Comparison of ENCODE assay signal across 8 mouse cellular contexts in the genomic region with DNA sequence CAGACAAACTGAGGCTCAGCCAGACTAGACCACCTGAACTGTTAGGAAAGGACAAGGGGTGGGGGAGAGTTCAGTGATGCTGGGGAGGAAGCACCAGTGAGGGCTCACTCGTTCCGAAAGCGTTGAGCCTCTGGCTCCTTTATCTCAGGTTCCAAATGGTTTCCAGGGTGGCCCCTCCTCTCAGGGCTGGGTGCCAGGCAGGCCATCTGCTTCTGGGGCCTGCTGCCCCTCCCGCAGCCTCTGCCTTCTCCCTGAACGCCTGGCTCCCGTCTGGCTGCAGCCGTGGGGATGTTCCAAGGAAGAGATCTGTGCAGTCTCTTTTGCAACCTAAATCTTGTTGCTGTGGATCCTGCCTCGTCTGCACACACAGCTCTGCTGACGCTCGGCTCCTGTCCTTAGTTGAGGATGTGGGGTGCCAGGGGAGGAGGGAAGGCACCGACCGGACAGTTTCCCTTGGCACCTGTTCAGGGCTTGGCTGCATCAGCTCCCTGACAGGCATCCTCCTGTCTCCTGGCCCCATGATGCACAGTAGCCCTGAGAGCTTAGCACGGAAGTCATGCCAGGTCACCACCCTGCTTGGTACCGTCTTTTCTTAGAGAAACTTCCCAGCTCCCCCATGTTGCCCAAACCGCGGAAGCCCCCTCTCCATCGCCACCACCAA. TPM values are rescaled to one million over a fixed set of nuclear protein-coding genes. Genes with fewer than 3 reads are reported as not detected.
DNase-seq lines count a peak whose midpoint lies in the region; ATAC-seq and TF ChIP-seq lines count a peak whose summit lies in the region.

No protein-coding gene starts in this region.

- no peak overlapping the region for H3K4me2 ChIP-seq in myocyte (ENCODE audit: low read depth)

- H3K36me3 ChIP-seq in limb, embryonic 10.5 days = no peaks in the 10 kb centered on the region
- H3K36me3 ChIP-seq in myocyte (ENCODE audit: control insufficient read depth, insufficient read depth) = no peaks in the 10 kb centered on the region
- H3K36me3 ChIP-seq in thymus, adult 2 months (ENCODE audit: control insufficient read depth, insufficient read depth, low read length) = no peaks in the 10 kb centered on the region

- WGBS in limb, embryonic 10.5 days = 62% methylated on average over 17 of the region's 17 CpGs
- WGBS in thymus, adult 2 months = 88% methylated on average over 17 of the region's 17 CpGs

- H3K27ac ChIP-seq in limb, embryonic 10.5 days = peak overlapping the region; percentile 19; the same call in 1 of the 2 replicates
- no peak overlapping the region for H3K27ac ChIP-seq in thymus, adult 2 months (ENCODE audit: control insufficient read depth, insufficient read depth, low read length)

- no peak for TF ChIP-seq POLR2A in myocyte (IDR thresholded peaks at IDR 0.05; ENCODE audit: insufficient read length, low read depth)
- TF ChIP-seq POLR2A in thymus, adult 2 months (IDR thresholded peaks at IDR 0.05; ENCODE audit: control insufficient read depth, extremely low read depth, insufficient read depth, low read length, poor library complexity) = no peak

- no peaks in the 10 kb centered on the region for H3K79me2 ChIP-seq in myocyte (ENCODE audit: control insufficient read depth, insufficient read depth)

- H3K27me3 ChIP-seq in limb, embryonic 10.5 days (ENCODE audit: low read depth, poor library complexity, severe bottlenecking) = 0 out of 2 replicates have a peak, but pooled peaks cover 10% of the 10 kb centered on the region
- H3K27me3 ChIP-seq in myocyte (ENCODE audit: control insufficient read depth, insufficient read depth, insufficient read length) = no peaks in the 10 kb centered on the region
- no peaks in the 10 kb centered on the region for H3K27me3 ChIP-seq in thymus, adult 2 months (ENCODE audit: control insufficient read depth, insufficient read depth, low read length)

- peak; percentile 40 to 45 for DNase-seq in adrenal gland, postnatal 4 days (ENCODE audit: low spot score in 2 of 2)
- DNase-seq in heart, adult 11 months = peak; percentile 99
- DNase-seq in kidney, adult 18-20 months = peak; percentile 56
- DNase-seq in limb, embryonic 10.5 days (ENCODE audit: low spot score) = no peak
- peak; percentile 77 for DNase-seq in telencephalon, adult 2 months (ENCODE audit: low read depth, low spot score)
- no peak for DNase-seq in thymus, adult 2 months

- ATAC-seq in common myeloid progenitor, adult 5-6 weeks (replicated peaks; ENCODE audit: low read depth, poor library complexity, severe bottlenecking) = peak; percentile 54

- no peak for TF ChIP-seq CTCF in thymus, adult 2 months (IDR thresholded peaks at IDR 0.05; ENCODE audit: borderline replicate concordance, control insufficient read depth, extremely low read depth, insufficient read depth, low read length, poor library complexity)

- H3ac ChIP-seq in myocyte (ENCODE audit: control insufficient read depth, insufficient read length) = no peak overlapping the region

- peaks cover 11% of the 10 kb centered on the region for H3K4me1 ChIP-seq in limb, embryonic 10.5 days
- peaks cover 13% of the 10 kb centered on the region for H3K4me1 ChIP-seq in thymus, adult 2 months (replicated peaks; ENCODE audit: control insufficient read depth, insufficient read depth, low read length)

- H3K9me3 ChIP-seq in limb, embryonic 10.5 days (replicated peaks) = no peaks in the 10 kb centered on the region

- H3K4me3 ChIP-seq in limb, embryonic 10.5 days = no peak overlapping the region
- no peak overlapping the region for H3K4me3 ChIP-seq in myocyte
- no peak overlapping the region for H3K4me3 ChIP-seq in thymus, adult 2 months (ENCODE audit: control insufficient read depth, insufficient read depth, low read length)

TF ChIP-seq in myocyte, 11 proteins besides CTCF, POLR2A, EP300 and RAD21:
- no peak for TF ChIP-seq TCF3 (IDR thresholded peaks at IDR 0.05; ENCODE audit: insufficient read length, low read depth)
- TF ChIP-seq TCF12 (IDR thresholded peaks at IDR 0.05; ENCODE audit: insufficient read depth, poor library complexity, severe bottlenecking) = no peak
- no peak for TF ChIP-seq REST (IDR thresholded peaks at IDR 0.05; ENCODE audit: insufficient read depth, insufficient read length)
- no peak for TF ChIP-seq POLR2AphosphoS2 (IDR thresholded peaks at IDR 0.05; ENCODE audit: insufficient read length, low read depth)
- TF ChIP-seq MYOG (IDR thresholded peaks at IDR 0.05; ENCODE audit: control insufficient read depth in 1 of 3, insufficient read depth in 1 of 3, insufficient read length in 2 of 3, low read depth in 2 of 3) = peak in 1 of 3 experiments; percentile 69
- no peak for TF ChIP-seq E2F4 (IDR thresholded peaks at IDR 0.05; ENCODE audit: insufficient read depth)
- no peak for TF ChIP-seq CEBPB (IDR thresholded peaks at IDR 0.05; ENCODE audit: insufficient read depth, poor library complexity, severe bottlenecking)
- TF ChIP-seq MYOD1 (IDR thresholded peaks at IDR 0.05; ENCODE audit: control insufficient read depth in 1 of 3, insufficient read length in 2 of 3, low read depth in 2 of 3) = peak in 2 of 3 experiments; percentile 29 to 66
TF ChIP-seq in myocyte: peak in this region for 2.

RNA-seq across cellular contexts. Expression of gene Mgll, which starts 35.7 kb away (rescaled TPM):
- 10 to 100 TPM; 83.6 to 88.1 TPM for total RNA-seq in adrenal gland, postnatal 4 days (2021)
- total RNA-seq in common myeloid progenitor, adult 5-6 weeks (2017) = 1.1 and 4.0 TPM in 2 replicates
- 1.6 and 3.3 TPM in 2 replicates for polyA plus RNA-seq in limb, embryonic 10.5 days (2016; fragmentation: Nextera tagmentation; extraction: Ambion mirVana)
- polyA plus RNA-seq in myocyte (2012; fragmentation: generic; extraction: Trizol) = 4.7 TPM
- polyA plus RNA-seq in thymus, adult 2 months (2012; rRNA removed) = 60.3 and 61.4 TPM in 2 replicates

Comparison
In these comparisons a context has a peak if more than half of its experiments do, and no peak if none do; other contexts are left out.
1. DNase-seq: peak in adrenal gland, postnatal 4 days (2 of 2), heart, adult 11 months (single experiment), kidney, adult 18-20 months (single experiment) and telencephalon, adult 2 months (single experiment); none in limb, embryonic 10.5 days (single experiment) and thymus, adult 2 months (single experiment).
2. RNA of gene Mgll, which starts 35.7 kb away (polyA plus RNA-seq): 60.3 to 61.4 TPM in thymus, adult 2 months; 4.7 TPM in myocyte (single experiment) and 1.6 to 3.3 TPM in limb, embryonic 10.5 days; every median in the first group is over 10 times any median in the second.